Mouse (Mus musculus) hindbrain, embryonic 11.5 days (tissue): ENCODE data around the gene Nfxl1. TPM values are rescaled to one million over a fixed set of nuclear protein-coding genes. Genes with fewer than 3 reads are reported as not detected.
"Not testable (repeated sequence)": the region's sequence is repeated elsewhere in the genome, so short reads cannot be mapped to it uniquely, and the experiment has no call there.

Experiments
- ATAC-seq: fragments of 200-750 bp; cut with Nextera tagmentation; 2 replicates; pipeline ENCODE4 v1.8.0; 2017; ENCODE audit warnings: mild to moderate bottlenecking, moderate TSS enrichment, moderate library complexity; ENCODE audit not compliant: low FRiP score
- DNase-seq: peaks from one replicate; pipeline ENCODE4 v3.0.0-alpha.2; 2015; ENCODE audit warnings: low spot score
- H3K27ac ChIP-seq: fragments of 300-500 bp; sonication (generic); 2 replicates; pipeline ENCODE4 v1.5.1; 2014; ENCODE audit warnings: mild to moderate bottlenecking, low read depth, low read length
- H3K27me3 ChIP-seq: fragments of 300-500 bp; sonication (generic); 2 replicates; pipeline ENCODE4 v1.6.1; 2014; ENCODE audit warnings: mild to moderate bottlenecking, low read length, moderate library complexity, mixed read lengths; ENCODE audit not compliant: control insufficient read depth, insufficient read depth
- H3K36me3 ChIP-seq: fragments of 300-500 bp; sonication (generic); 2 replicates; pipeline ENCODE4 v1.6.1; 2014; ENCODE audit warnings: mild to moderate bottlenecking, low read length, moderate library complexity, mixed read lengths; ENCODE audit not compliant: control insufficient read depth, insufficient read depth
- H3K4me1 ChIP-seq: fragments of 300-500 bp; sonication (generic); replicated peaks from 2 replicates; pipeline ENCODE4 v1.6.1; 2014; ENCODE audit warnings: low read length, mixed read lengths; ENCODE audit not compliant: control insufficient read depth, insufficient read depth
- H3K4me2 ChIP-seq: fragments of 300-500 bp; sonication (generic); replicated peaks from 2 replicates; pipeline ENCODE4 v1.6.1; 2014; ENCODE audit warnings: mild to moderate bottlenecking, low read depth, low read length
- H3K4me3 ChIP-seq: fragments of 300-500 bp; sonication (generic); 2 replicates; pipeline ENCODE4 v1.5.1; 2014; ENCODE audit warnings: low read depth, low read length
- H3K9ac ChIP-seq: fragments of 300-500 bp; sonication (generic); 2 replicates; pipeline ENCODE4 v1.6.1; 2014; ENCODE audit warnings: low read depth, low read length
- H3K9me3 ChIP-seq: fragments of 300-500 bp; sonication (generic); 2 replicates; pipeline ENCODE4 v1.6.1; 2016; ENCODE audit warnings: low read length; ENCODE audit not compliant: control insufficient read depth
- WGBS: fragments of 180-500 bp; shearing (Covaris S2); extraction: QIAGEN DNeasy Blood & Tissue Kit; methylation state at CpG from one replicate; pipeline ENCODE4 v1.1.7; 2014; 5-methylcytosine and 5-hydroxymethylcytosine counted together
- polyA plus RNA-seq: library from polyadenylated mRNA; unstranded; fragments of >200 nt; fragmentation: Nextera tagmentation; extraction: Ambion mirVana; gene quantifications from 2 replicates; pipeline ENCODE4 v1.2.1, GENCODE M21; 2014

The Nfxl1 gene
- polyA plus RNA-seq = 23.6 and 26.0 TPM in 2 replicates

DNA sequence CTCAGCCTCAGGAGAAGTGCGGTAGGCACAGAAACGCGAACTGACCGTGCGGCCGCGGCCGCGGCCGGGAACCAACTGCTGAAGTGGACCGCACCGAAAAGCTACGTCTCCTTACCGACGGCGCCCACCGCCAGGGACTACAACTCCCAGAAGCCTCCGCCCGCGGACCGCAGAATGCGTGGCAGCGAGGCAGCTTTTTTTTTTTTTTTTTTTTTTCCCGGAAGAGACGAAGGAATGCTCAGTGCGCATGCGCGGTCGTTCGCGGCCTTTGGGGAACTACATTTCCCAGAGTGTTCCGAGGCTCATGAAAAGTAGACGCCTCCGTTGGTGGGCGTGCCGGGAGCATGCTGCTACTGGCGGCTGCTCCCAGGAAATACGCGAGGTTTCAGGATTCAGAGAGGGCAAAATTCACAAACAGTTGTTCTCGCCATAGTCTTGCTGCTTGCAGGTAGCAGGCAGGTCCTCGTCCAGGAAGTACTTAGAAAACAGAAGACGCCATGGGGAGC, at the start of gene Nfxl1:
Gene Nfxl1 (minus strand): TSS at position 141 of the 506 bp plus-strand sequence.
- Histone ChIP-seq H3K4me1 (no peaks in the 10 kb centered on the region), H3K4me2 (peak within 1 kb of the TSS; percentile 57), H3K27me3 (no peaks in the 10 kb centered on the region), H3K9ac (peak within 1 kb of the TSS; percentile 79), H3K36me3 (peaks cover 2% of the 10 kb centered on the region; the same call in 1 of the 2 replicates), H3K27ac (peak within 1 kb of the TSS; percentile 58), H3K9me3 (no peaks in the 10 kb centered on the region), H3K4me3 (peak within 1 kb of the TSS; percentile 62)
- under 1% methylated on average over 42 of the region's 42 CpGs for WGBS
- peak; percentile 100 for DNase-seq
- peak; percentile 97 for ATAC-seq

DNA sequence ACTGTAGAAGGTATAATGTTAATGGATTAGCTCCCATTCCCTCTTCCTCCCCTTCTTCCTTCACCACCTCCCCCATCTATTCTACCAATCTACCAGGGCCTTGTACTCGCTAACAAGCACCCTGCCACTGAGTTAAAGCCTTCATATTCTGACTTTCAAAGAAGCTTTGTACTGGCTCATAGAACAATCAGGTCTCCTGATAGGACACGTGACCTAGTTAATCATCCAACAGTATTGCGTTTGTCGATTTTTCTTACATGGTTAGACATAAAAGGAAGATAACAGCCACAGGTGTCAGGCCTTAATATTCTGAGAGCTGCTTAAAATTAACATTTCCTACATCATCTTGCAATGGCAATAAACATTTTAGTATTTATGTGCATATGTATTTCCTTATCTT, 43.7 kb upstream of the Nfxl1 start:
- Histone ChIP-seq H3K4me1 (no peaks in the 10 kb centered on the region), H3K9ac (no peak overlapping the region), H3K4me2 (no peak overlapping the region), H3K36me3 (no peaks in the 10 kb centered on the region), H3K27ac (no peak overlapping the region), H3K27me3 (no peaks in the 10 kb centered on the region), H3K4me3 (no peak overlapping the region), H3K9me3 (no peaks in the 10 kb centered on the region)
- WGBS = 91% methylated on average over 4 of the region's 4 CpGs
- DNase-seq (no peak), ATAC-seq (no peak)

DNA sequence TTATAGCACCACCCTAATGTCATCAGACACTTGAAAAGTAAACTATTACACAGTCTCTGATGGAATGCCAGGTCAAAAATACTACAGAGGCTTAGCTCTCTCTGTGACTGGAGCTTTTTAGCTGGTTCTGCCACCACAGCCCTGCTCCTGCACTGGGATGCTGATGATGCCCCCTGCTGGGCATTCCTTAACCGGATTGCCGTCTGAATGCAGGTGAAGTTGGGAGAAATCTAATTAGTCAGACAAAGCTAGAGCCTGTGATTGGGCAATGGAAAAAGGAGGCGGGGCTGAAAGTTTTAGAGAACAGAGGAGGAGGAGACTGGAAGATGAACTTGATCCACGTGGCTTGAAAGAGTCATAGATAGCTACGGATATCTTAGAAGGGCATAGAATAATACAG, 41.5 kb upstream of the Nfxl1 start:
- Histone ChIP-seq H3K4me1 (no peaks in the 10 kb centered on the region), H3K9me3 (no peaks in the 10 kb centered on the region), H3K4me3 (no peak overlapping the region), H3K27ac (no peak overlapping the region), H3K9ac (no peak overlapping the region), H3K27me3 (no peaks in the 10 kb centered on the region), H3K4me2 (no peak overlapping the region), H3K36me3 (no peaks in the 10 kb centered on the region)
- ATAC-seq = peak; percentile 51; the same call in 1 of the 2 replicates
- 10% methylated on average over 5 of the region's 5 CpGs for WGBS
- DNase-seq = peak; percentile 58

DNA sequence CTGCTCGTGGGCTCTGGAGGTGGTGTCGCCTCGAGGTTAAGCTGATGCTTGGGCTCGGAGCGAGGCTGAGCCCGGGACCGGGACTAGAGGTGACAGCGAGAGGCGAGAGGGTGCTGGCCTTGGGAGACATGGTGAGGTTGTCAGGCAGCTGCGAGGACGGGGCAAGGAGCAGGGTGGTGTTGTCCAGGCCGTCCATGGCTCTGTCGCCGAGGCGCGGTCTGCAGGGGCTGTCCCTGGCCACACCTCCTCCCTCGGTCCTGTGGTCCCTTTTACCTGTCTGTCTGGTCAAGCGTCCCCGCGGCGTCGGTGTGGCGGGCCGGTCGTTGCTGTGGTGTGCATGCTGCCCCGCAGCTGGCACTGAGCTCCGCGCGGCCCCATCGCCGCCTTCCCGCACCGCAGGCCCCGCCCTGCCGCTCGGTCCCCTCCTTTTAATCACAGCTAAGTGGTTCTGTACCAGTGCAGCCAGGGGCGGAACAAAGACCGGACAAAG, 27.8 kb upstream of the Nfxl1 start, which contains the start of gene Gm5868:
Gene Gm5868 (minus strand): TSS at position 360 of the 490 bp plus-strand sequence.
- no peak within 1 kb of the TSS for H3K27ac ChIP-seq
- WGBS = 3% methylated on average over 36 of the region's 38 CpGs
- H3K9me3 ChIP-seq = no peaks in the 10 kb centered on the region
- peak; percentile 56 for DNase-seq
- peak within 1 kb of the TSS; percentile 48 for H3K4me2 ChIP-seq
- no peaks in the 10 kb centered on the region for H3K36me3 ChIP-seq
- peaks cover 3% of the 10 kb centered on the region; the same call in 1 of the 2 replicates for H3K27me3 ChIP-seq
- peak within 1 kb of the TSS; percentile 33 for H3K4me3 ChIP-seq
- H3K4me1 ChIP-seq = no peaks in the 10 kb centered on the region
- ATAC-seq = peak; percentile 92
- H3K9ac ChIP-seq = peak within 1 kb of the TSS; percentile 40; the same call in 1 of the 2 replicates

DNA sequence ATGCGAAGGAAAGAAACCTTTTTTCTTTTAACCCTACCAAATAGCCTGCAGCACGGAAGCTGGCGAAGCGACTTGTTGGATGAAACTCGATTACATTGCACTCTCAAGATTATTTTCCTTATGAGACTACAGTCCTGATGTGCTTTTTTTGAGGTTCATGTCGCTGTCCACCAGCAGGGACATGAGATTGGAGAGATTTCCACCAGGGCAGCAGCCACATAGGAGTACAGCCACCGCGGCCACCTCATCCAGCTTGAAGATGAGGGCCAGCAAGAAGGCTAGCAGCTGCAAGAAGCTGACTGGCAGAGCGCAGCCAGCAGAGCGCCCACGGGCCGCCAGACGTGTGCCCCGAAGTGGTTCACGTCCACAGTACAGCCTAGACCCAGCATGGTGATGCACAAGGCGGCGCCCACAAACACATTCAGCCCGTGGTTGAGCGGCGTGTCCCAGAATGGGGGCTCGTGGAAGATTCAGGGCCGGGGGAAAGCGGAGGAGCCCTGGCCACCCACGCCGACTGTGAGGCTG, 27.2 kb upstream of the Nfxl1 start:
- not testable (repeated sequence) for H3K4me1 ChIP-seq, H3K27ac ChIP-seq, H3K36me3 ChIP-seq, H3K27me3 ChIP-seq, H3K9me3 ChIP-seq
- DNase-seq (peak; percentile 37), ATAC-seq (peak; percentile 59)
- Histone ChIP-seq H3K4me3 (peak overlapping the region; percentile 33), H3K9ac (peak overlapping the region; percentile 40; the same call in 1 of the 2 replicates), H3K4me2 (peak overlapping the region; percentile 48)
- WGBS = 46% methylated on average over 25 of the region's 25 CpGs

DNA sequence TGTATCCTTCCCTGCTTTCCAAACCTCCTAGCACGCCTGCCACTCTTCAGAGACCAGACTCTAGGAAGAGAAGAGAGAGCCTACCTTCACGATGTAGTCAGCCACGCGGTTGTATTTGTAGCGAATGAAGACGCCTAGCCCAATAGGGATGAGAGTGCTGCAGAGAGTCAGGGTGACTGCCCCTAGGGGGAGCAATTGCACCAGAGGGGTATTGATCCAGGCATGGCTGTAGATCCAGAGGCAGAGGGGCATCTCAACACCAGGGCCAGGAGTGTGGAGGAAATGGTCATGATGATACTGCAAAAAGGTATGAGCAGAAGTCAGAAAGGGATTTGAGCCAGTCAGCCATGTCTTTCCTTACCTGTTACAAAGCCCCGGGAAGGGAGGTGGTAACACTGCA, 26.6 kb upstream of the Nfxl1 start:
- DNase-seq = peak; percentile 9
- not testable (repeated sequence) for H3K27me3 ChIP-seq, H3K9me3 ChIP-seq, H3K4me3 ChIP-seq, ATAC-seq, H3K4me1 ChIP-seq, H3K4me2 ChIP-seq, H3K27ac ChIP-seq, H3K9ac ChIP-seq, H3K36me3 ChIP-seq
- WGBS = 36% methylated on average over 7 of the region's 7 CpGs

DNA sequence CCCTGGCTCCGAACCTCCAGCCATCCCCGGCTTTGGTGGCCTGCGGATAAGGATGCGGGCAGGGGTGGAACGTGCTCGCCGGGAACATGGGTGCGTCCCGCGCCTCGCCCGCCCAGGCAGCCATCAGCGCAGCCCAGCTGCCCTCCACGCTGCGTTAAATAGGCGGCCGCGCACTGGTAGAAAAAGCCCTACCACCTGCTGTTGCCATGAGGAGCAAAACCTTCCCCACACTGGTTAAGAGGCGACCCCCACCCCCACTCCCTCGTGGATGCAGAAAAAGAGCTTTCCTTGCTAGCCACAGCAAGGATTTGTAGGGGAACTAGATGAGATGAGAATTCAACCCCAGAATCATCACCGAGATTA, 21.5 kb upstream of the Nfxl1 start, which contains the start of gene Zar1:
Gene Zar1 (minus strand): TSS at position 285 of the 363 bp plus-strand sequence.
- H3K4me3 ChIP-seq = peak within 1 kb of the TSS; percentile 40
- H3K9ac ChIP-seq = peak within 1 kb of the TSS; percentile 37
- DNase-seq (peak; percentile 41), ATAC-seq (peak; percentile 59)
- 11% methylated on average over 13 of the region's 21 CpGs for WGBS
- H3K36me3 ChIP-seq, H3K4me1 ChIP-seq, H3K27ac ChIP-seq, H3K27me3 ChIP-seq, H3K9me3 ChIP-seq: not testable (repeated sequence)
- H3K4me2 ChIP-seq = peak within 1 kb of the TSS; percentile 83

DNA sequence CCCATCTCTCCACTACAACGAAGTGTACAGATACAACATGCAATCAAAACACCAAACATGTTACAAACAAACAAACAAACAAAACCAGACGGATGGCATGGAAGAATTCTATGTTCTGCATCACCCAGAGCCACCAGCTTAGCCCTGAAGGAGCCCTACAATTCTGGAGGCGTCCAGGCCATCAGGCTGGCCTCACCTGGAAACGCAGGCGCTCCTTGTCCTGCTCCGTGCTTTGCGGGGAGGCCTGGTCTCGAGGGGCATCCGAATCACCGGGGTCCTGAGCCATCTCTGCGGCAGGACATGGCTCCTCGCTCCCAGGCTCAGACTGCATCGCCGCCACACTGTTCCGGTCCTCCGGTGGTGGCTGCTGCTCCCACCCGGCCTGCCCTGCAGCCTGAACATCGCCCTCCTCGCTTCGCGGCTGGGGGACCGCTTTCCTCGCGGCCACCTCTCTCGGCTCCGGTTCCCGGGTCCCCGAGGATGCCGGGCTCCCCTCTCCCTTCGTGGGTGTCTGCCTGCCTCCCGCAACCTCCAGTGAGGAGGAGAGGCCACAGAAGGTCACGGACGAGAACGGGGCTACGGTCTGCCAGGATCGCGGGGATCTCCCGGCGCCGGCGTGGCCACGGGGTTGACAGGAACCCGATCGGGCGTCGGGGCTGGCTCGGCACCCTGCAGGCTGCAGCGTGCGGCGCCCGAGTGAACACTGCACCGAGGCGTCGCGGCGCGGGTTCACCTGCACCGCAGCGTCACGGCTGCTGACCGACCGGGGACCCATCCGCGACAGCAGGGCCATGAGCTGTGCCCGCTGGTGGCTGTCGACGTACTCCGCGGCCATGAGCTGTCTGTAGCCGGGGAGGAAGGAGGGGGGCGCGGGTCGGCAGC, 20.8 kb upstream of the Nfxl1 start:
- peak overlapping the region; percentile 37 for H3K9ac ChIP-seq
- H3K4me1 ChIP-seq, H3K36me3 ChIP-seq, H3K27ac ChIP-seq, H3K9me3 ChIP-seq, H3K27me3 ChIP-seq: not testable (repeated sequence)
- peak overlapping the region; percentile 83 for H3K4me2 ChIP-seq
- ATAC-seq (peak; percentile 80), DNase-seq (peak; percentile 58)
- WGBS = 5% methylated on average over 51 of the region's 73 CpGs
- H3K4me3 ChIP-seq = peak overlapping the region; percentile 40
